Mouse (Mus musculus) gastrocnemius, adult 18-20 months (tissue): ENCODE results near the gene Rnf133. TPM values are rescaled to one million over a fixed set of nuclear protein-coding genes. Genes with fewer than 3 reads are reported as not detected.

Experiments used
- DNase-seq: peaks from one replicate; pipeline ENCODE4 v3.0.0; 2021; ENCODE audit warnings: low spot score
- long read RNA-seq, 2 experiments: library from polyadenylated mRNA; stranded (forward); transcript quantifications; one replicate each; pipeline ENCODE4 v2.0.0; 2021
- total RNA-seq, 2 experiments: library from RNA; stranded (reverse); gene quantifications; 2 replicates each; pipeline ENCODE4 v1.2.3; 2021

Gene Rnf133
- not detected for total RNA-seq
- long read RNA-seq, experiment 1, result 0 reads
- long read RNA-seq, experiment 2, result 0 reads

GRCm38 (mm10) chr6:23650205-23650604 is at the start of gene Rnf133:
Gene Rnf133, minus strand, starts transcription at chr6:23650305.
- DNase-seq, result no peak

- DNase-seq, result no peak
Measured at GRCm38 (mm10) chr6:23678172-23678571, 28.1 kb upstream of the Rnf133 start.

DNA sequence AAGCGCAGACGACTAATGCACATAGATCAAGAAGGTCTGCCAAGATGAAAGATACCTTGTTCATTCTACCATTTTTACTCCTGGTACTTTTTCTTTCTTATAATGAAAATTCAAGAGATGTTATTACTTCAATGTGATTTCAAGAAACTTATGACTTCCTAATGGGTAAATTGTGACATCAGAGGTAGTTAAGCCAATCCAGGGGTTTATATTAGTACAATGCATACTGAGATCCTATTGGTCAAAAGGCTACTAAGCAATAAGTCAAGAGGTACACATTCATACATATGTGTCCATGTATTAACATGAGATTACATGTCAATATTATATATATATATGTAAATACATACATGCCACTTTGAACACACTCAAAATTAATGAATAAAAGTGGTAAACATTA is 4.9 kb upstream of the Rnf133 start, which contains the start of gene Rnf148:
Gene Rnf148, minus strand, starts transcription at position 101 of the 400 bp plus-strand sequence.
- no peak for DNase-seq

GRCm38 (mm10) chr6:23648732-23649131 is 1.4 kb downstream of the Rnf133 start:
- DNase-seq, result no peak

DNA sequence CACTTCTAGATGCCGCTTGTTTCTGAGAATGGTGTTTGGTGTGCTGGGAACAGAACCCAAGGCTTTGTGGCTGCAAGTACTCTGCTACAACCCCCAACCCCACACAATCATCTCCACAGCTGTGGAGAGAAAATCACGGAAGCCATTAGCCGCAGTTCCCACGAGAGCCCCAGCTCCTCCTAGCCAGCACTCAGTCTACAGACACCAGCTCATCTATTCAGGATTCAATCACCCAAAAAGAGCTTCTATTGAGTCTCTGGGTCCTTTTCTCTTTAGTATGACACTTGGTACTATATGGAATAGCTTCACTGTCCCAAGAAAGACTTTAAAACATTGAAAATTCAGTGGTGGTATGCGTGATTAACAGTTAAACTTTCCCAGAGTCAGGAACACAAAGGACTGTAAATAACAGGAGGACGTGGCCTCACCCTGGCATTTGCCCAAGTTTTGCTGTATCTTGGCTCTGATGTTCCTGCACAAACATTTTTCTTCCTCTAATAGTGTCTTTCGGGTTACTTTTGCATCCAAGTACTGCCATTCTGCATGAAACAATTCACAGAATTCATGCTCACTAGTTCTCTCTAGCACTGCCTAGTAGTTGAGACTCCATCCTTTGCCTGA is 2.4 kb downstream of the Rnf133 start:
- DNase-seq, result no peak

DNA sequence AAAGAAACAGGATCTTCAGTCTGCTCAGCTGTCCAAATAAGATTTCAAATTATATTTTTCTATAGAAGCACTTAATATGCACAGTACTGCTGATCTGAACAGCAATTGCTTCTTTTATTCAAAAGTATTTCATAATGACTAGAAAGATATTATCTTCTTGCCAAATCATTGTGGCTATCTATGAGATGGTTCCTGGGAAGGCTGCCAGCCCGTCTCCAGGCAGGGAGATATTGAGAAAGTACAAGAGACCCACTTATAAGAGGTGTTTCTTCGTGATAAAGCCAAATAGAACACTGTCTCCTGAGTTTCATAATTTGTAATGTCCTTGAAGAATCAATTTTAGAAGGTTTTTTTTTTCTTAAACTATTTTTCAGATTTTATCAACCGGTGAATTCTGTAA is 13.0 kb downstream of the Rnf133 start:
- no peak for DNase-seq

DNA sequence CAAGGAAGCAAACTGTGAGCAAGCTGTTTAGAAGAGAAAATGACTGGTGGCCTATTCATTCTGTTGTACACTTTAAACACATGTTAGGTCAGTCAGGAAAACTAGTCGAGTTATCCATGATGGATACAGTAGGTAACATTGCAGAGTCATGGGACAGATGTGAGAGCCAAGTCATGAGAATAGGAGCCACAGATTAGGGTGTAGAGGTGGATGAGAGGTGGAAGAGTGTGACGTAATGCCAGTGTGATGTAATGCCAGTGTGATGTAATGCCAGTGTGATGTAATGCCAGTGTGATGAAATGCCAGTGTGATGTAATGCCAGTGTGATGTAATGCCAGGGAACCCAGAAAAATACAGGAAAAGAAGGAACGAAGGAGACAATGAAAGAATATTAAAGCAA is 14.9 kb downstream of the Rnf133 start:
- DNase-seq, result no peak

- no peak for DNase-seq
Measured at GRCm38 (mm10) chr6:23634016-23634415, 16.1 kb downstream of the Rnf133 start.

DNA sequence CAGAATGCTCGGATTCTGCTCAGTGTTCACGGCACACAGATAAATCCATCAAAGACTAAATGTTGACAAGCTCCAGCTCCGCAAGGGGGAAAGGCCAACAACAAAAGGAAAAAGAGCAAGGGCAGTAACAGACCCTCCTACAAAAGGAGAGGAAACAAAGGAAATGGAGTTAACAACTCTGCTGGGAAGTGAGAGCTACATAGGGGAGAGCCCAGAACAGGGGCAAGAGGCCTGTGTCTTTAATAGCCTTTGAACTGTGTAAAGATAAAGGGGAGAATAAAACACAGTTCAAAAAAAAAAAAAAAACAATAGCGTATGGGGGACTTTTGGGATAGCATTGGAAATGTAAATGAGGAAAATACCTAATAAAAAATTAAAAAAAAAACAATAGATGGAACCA is 19.6 kb downstream of the Rnf133 start:
- no peak for DNase-seq

Other genes with a start within 250 kb of the Rnf133 start
- gene Rnf148, start 4.8 kb upstream of the Rnf133 start, total RNA-seq, result not detected
- under 1 TPM; 0.36 to 0.41 TPM for gene Cadps2, start 189.1 kb upstream of the Rnf133 start, total RNA-seq